Mouse (Mus musculus) thymus, adult 2 months (tissue): Measurements from ENCODE around the gene D430019H16Rik.

ENCODE experiments used
- CTCF ChIP-seq: fragments of 200-500 bp; IDR thresholded peaks from 2 replicates; pipeline ENCODE4 v1.5.1; 2012; ENCODE audit warnings: mild to moderate bottlenecking, control low read depth, low read length, moderate library complexity, borderline replicate concordance; ENCODE audit not compliant: control insufficient read depth, poor library complexity, insufficient read depth; ENCODE audit errors: extremely low read depth
- POLR2A ChIP-seq: fragments of 200-500 bp; IDR thresholded peaks from 2 replicates; pipeline ENCODE4 v1.6.1; 2012; ENCODE audit warnings: mild to moderate bottlenecking, low read length, control low read depth, moderate library complexity; ENCODE audit not compliant: control insufficient read depth, poor library complexity, insufficient read depth; ENCODE audit errors: extremely low read depth

DNA sequence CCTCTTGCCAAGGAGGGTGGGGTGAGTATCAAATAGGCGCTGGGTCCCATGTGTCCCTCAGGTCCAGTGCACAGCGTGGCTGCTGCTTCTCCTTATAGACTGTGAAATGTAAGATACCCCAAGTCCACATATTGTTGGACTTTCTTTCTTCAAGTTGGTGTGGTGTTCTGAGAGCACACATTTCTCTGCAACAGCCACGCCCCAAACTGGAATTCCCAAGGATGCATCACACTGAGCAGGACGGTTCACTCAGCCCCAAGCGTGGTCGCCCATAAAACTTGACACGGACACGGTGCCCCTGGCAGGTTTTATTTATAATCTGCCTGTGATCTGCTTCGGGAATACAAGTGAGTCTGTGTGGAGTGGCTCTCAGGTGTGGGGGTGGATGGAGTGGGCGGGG is 60.5 kb downstream of the D430019H16Rik start:
- no peak for TF ChIP-seq CTCF
- TF ChIP-seq POLR2A: no peak
